Mouse (Mus musculus) lung, postnatal 14 days (tissue): ENCODE measurements at regions not wholly inside any gene's neighbourhood (a gene's known extent, or its start where the extent isn't known, plus 50 kb on each side); places are given as distances from the start of the nearest gene placed in this dataset.
"Not testable (repeated sequence)": the region's sequence is repeated elsewhere in the genome, so short reads cannot be mapped to it uniquely, and the experiment has no call there.

Source experiments
- DNase-seq: peaks from one replicate; pipeline ENCODE4 v3.0.0; 2021

- no peak for DNase-seq
Observed at GRCm38 (mm10) chr1:42588499-42588898, 107.1 kb upstream of the Pou3f3 start.

- no peak for DNase-seq
Observed at GRCm38 (mm10) chr1:42589442-42589841, 106.1 kb upstream of the Pou3f3 start.

- no peak for DNase-seq
Observed at GRCm38 (mm10) chr1:42591855-42592254, 103.7 kb upstream of the Pou3f3 start.

- DNase-seq: no peak
Observed at GRCm38 (mm10) chr1:42597065-42597464, 98.5 kb upstream of the Pou3f3 start.

GRCm38 (mm10) chr1:42599238-42599637, 96.3 kb upstream of the Pou3f3 start:
- no peak for DNase-seq

- peak; percentile 26 for DNase-seq
Observed at GRCm38 (mm10) chr1:42606251-42606650, 89.3 kb upstream of the Pou3f3 start.

GRCm38 (mm10) chr1:42607466-42608043, 88.0 kb upstream of the Pou3f3 start:
- not testable (repeated sequence) for DNase-seq

- no peak for DNase-seq
Observed at GRCm38 (mm10) chr1:42623766-42624165, 71.8 kb upstream of the Pou3f3 start.

GRCm38 (mm10) chr1:42628800-42629199, 66.8 kb upstream of the Pou3f3 start:
- no peak for DNase-seq

GRCm38 (mm10) chr1:42629465-42630261, 65.9 kb upstream of the Pou3f3 start:
- peak; percentile 39 for DNase-seq

GRCm38 (mm10) chr1:42632286-42632685, 63.3 kb upstream of the Pou3f3 start:
- no peak for DNase-seq

GRCm38 (mm10) chr1:42636558-42636957, 59.0 kb upstream of the Pou3f3 start:
- DNase-seq: no peak
